Mouse (Mus musculus) brown adipose tissue, adult 24 weeks (tissue): Measurements from ENCODE around the gene Gcgr. TPM values are rescaled to one million over a fixed set of nuclear protein-coding genes. Genes with fewer than 3 reads are reported as not detected.

Experiments used
- H3K27ac ChIP-seq: fragments of 200-500 bp; replicated peaks from 2 replicates; pipeline ENCODE4 v1.5.1; 2012; ENCODE audit warnings: low read depth, mild to moderate bottlenecking, low read length
- H3K4me1 ChIP-seq: fragments of 200-500 bp; 2 replicates; pipeline ENCODE4 v1.6.1; 2012; ENCODE audit warnings: low read length, mixed read lengths; ENCODE audit not compliant: control insufficient read depth, insufficient read depth, insufficient read length
- H3K4me3 ChIP-seq: fragments of 200-500 bp; 2 replicates; pipeline ENCODE4 v1.5.1; 2012; ENCODE audit warnings: low read depth, mild to moderate bottlenecking, low read length, moderate library complexity; ENCODE audit not compliant: insufficient read depth
- polyA plus RNA-seq: library from polyadenylated mRNA; stranded (reverse); fragments of >200 nt; gene quantifications from 2 replicates; pipeline ENCODE4 v1.2.4, GENCODE M21; 2012; ENCODE audit not compliant: missing spikeins, insufficient read depth, insufficient read length

Gene Gcgr
- polyA plus RNA-seq, 1 experiment: not detected

- H3K4me1 ChIP-seq: no peaks in the 10 kb centered on the region
- no peak overlapping the region for H3K27ac ChIP-seq
- H3K4me3 ChIP-seq: no peak overlapping the region
These were observed 30.6 kb downstream of the Gcgr start for GRCm38 (mm10) chr11:120560952-120561728.

- Histone ChIP-seq H3K27ac (no peak overlapping the region), H3K4me3 (no peak overlapping the region), H3K4me1 (no peaks in the 10 kb centered on the region)
These were observed 32.5 kb downstream of the Gcgr start for GRCm38 (mm10) chr11:120562949-120563348.

GRCm38 (mm10) chr11:120565114-120565513 lies 34.6 kb downstream of the Gcgr start:
- no peak overlapping the region for H3K27ac ChIP-seq
- H3K4me1 ChIP-seq: no peaks in the 10 kb centered on the region
- H3K4me3 ChIP-seq: no peak overlapping the region

GRCm38 (mm10) chr11:120568324-120568723 lies 37.8 kb downstream of the Gcgr start:
- Histone ChIP-seq H3K27ac (no peak overlapping the region), H3K4me3 (no peak overlapping the region), H3K4me1 (no peaks in the 10 kb centered on the region)

GRCm38 (mm10) chr11:120571122-120571521 lies 40.6 kb downstream of the Gcgr start:
- H3K27ac ChIP-seq: no peak overlapping the region
- H3K4me3 ChIP-seq: peak overlapping the region; percentile 82
- H3K4me1 ChIP-seq: no peaks in the 10 kb centered on the region

- no peaks in the 10 kb centered on the region for H3K4me1 ChIP-seq
- H3K27ac ChIP-seq: no peak overlapping the region
These were observed 41.4 kb downstream of the Gcgr start for GRCm38 (mm10) chr11:120571754-120572416.

GRCm38 (mm10) chr11:120572417-120572751 lies 41.9 kb downstream of the Gcgr start:
- Histone ChIP-seq H3K4me3 (peak overlapping the region; percentile 82), H3K4me1 (no peaks in the 10 kb centered on the region), H3K27ac (peak overlapping the region; percentile 46)

More at GRCm38 (mm10) chr11:120571754-120572416, 41.4 kb downstream of the Gcgr start:
- H3K4me3 ChIP-seq: peak overlapping the region; percentile 82

GRCm38 (mm10) chr11:120572752-120573584 lies 42.5 kb downstream of the Gcgr start, which contains the start of gene P4hb:
Gene P4hb, minus strand, starts transcription at chr11:120573253.
- Histone ChIP-seq H3K4me3 (peak within 1 kb of the TSS; percentile 82), H3K27ac (peak within 1 kb of the TSS; percentile 84), H3K4me1 (no peaks in the 10 kb centered on the region)

- peak overlapping the region; percentile 77 for H3K4me3 ChIP-seq
- H3K27ac ChIP-seq: peak overlapping the region; percentile 84
- no peaks in the 10 kb centered on the region for H3K4me1 ChIP-seq
These were observed 43.2 kb downstream of the Gcgr start for GRCm38 (mm10) chr11:120573585-120574277.

- 0 out of 2 replicates have a peak overlapping the region, but pooled peaks have one; percentile 2 for H3K4me3 ChIP-seq
- no peak overlapping the region for H3K27ac ChIP-seq
These were observed 43.7 kb downstream of the Gcgr start for GRCm38 (mm10) chr11:120574278-120574600.

GRCm38 (mm10) chr11:120575046-120575445 lies 44.5 kb downstream of the Gcgr start:
- Histone ChIP-seq H3K27ac (no peak overlapping the region), H3K4me1 (0 out of 2 replicates have a peak, but pooled peaks cover under 1% of the 10 kb centered on the region), H3K4me3 (no peak overlapping the region)

More at GRCm38 (mm10) chr11:120574278-120574600, 43.7 kb downstream of the Gcgr start:
- H3K4me1 ChIP-seq: no peaks in the 10 kb centered on the region

GRCm38 (mm10) chr11:120575940-120576339 lies 45.4 kb downstream of the Gcgr start:
- Histone ChIP-seq H3K4me3 (no peak overlapping the region), H3K27ac (no peak overlapping the region), H3K4me1 (0 out of 2 replicates have a peak, but pooled peaks cover 3% of the 10 kb centered on the region)

GRCm38 (mm10) chr11:120576365-120576981 lies 46.0 kb downstream of the Gcgr start:
- Histone ChIP-seq H3K27ac (no peak overlapping the region), H3K4me1 (0 out of 2 replicates have a peak, but pooled peaks cover 3% of the 10 kb centered on the region), H3K4me3 (no peak overlapping the region)
